Mouse (Mus musculus): Measurements from ENCODE around the gene Slc6a20b. TPM values are rescaled to one million over a fixed set of nuclear protein-coding genes. Genes with fewer than 3 reads are reported as not detected.

Gene Slc6a20b
- polyA plus RNA-seq, 1 experiment from 2014 or later = 0.45 TPM

- Histone ChIP-seq H3K4me3 (replicated peaks) (no peak overlapping the region), H3K4me2 (replicated peaks) (no peak overlapping the region), H3K36me3 (peaks cover 18% of the 10 kb centered on the region), H3K27ac (no peak overlapping the region), H3K9me3 (no peaks in the 10 kb centered on the region), H3K27me3 (replicated peaks) (no peaks in the 10 kb centered on the region), H3K4me1 (replicated peaks) (no peaks in the 10 kb centered on the region), H3K9ac (no peak overlapping the region)
- no peak for ATAC-seq
- 53% methylated on average over 3 of the region's 3 CpGs for WGBS
Observed at GRCm38 (mm10) chr9:123554599-123554998, 77.8 kb downstream of the Slc6a20b start.

Other genes with a start within 250 kb of the Slc6a20b start
- gene Limd1, start 153.9 kb downstream of the Slc6a20b start, polyA plus RNA-seq (2015; fragmentation: Nextera tagmentation; extraction: Ambion mirVana) = 51.9 and 52.3 TPM in 2 replicates
- 67.8 and 69.5 TPM in 2 replicates for gene Sacm1l, start 102.8 kb downstream of the Slc6a20b start, polyA plus RNA-seq (2015; fragmentation: Nextera tagmentation; extraction: Ambion mirVana)
- 0.54 and 0.75 TPM in 2 replicates for gene Ccr9, start 45.9 kb upstream of the Slc6a20b start, polyA plus RNA-seq (2015; fragmentation: Nextera tagmentation; extraction: Ambion mirVana)
- gene Slc6a20a, start 46.3 kb upstream of the Slc6a20b start, polyA plus RNA-seq (2015; fragmentation: Nextera tagmentation; extraction: Ambion mirVana) = 16.8 and 19.8 TPM in 2 replicates
- 41.1 and 47.1 TPM in 2 replicates for gene Lztfl1, start 85.1 kb upstream of the Slc6a20b start, polyA plus RNA-seq (2015; fragmentation: Nextera tagmentation; extraction: Ambion mirVana)
- 1.3 and 1.6 TPM in 2 replicates for gene Cxcr6, start 173.9 kb upstream of the Slc6a20b start, polyA plus RNA-seq (2015; fragmentation: Nextera tagmentation; extraction: Ambion mirVana)
- 11.2 and 12.0 TPM in 2 replicates for gene Fyco1, start 219.3 kb upstream of the Slc6a20b start, polyA plus RNA-seq (2015; fragmentation: Nextera tagmentation; extraction: Ambion mirVana)
- gene Xcr1, start 229.5 kb upstream of the Slc6a20b start, polyA plus RNA-seq (2015; fragmentation: Nextera tagmentation; extraction: Ambion mirVana) = not detected in 2 replicates